Mouse (Mus musculus): ENCODE results near the gene Lhcgr. TPM values are rescaled to one million over a fixed set of nuclear protein-coding genes. Genes with fewer than 3 reads are reported as not detected.

Lhcgr gene
- total and polyA plus RNA-seq, 3 experiments, result 0.06 TPM; not detected in 2

GRCm38 (mm10) chr17:88770081-88770480 is 21.7 kb downstream of the Lhcgr start:
- intact Hi-C loops (cut with DNase I), result no loop called here
- no peak overlapping the region for H3K4me3 ChIP-seq
- TF ChIP-seq CTCF (IDR thresholded peaks at IDR 0.05) (no peak), EP300 (IDR thresholded peaks at IDR 0.05; ENCODE audit: insufficient read depth, low read depth, low read length) (no peak), POLR2A (IDR thresholded peaks at IDR 0.05; ENCODE audit: insufficient read depth, low read depth, low read length) (no peak)
- H3K27me3 ChIP-seq (ENCODE audit: control insufficient read depth, insufficient read depth, low read length), result no peaks in the 10 kb centered on the region
- no peaks in the 10 kb centered on the region for H3K79me2 ChIP-seq (replicated peaks; ENCODE audit: control insufficient read depth, insufficient read depth, low read length)
- no peaks in the 10 kb centered on the region for H3K4me1 ChIP-seq (ENCODE audit: control insufficient read depth, insufficient read depth, low read length)
- 86% methylated on average over 7 of the region's 7 CpGs for WGBS
- H3K36me3 ChIP-seq (ENCODE audit: control insufficient read depth, insufficient read depth, low read length), result no peaks in the 10 kb centered on the region
- no peak for DNase-seq
- no peak overlapping the region for H3K27ac ChIP-seq
- no peak overlapping the region for H3K9ac ChIP-seq (ENCODE audit: low read depth, low read length)

GRCm38 (mm10) chr17:88769283-88769859 is 22.4 kb downstream of the Lhcgr start:
- Histone ChIP-seq H3K4me1 (ENCODE audit: control insufficient read depth, insufficient read depth, low read length) (no peaks in the 10 kb centered on the region), H3K4me3 (no peak overlapping the region), H3K27ac (no peak overlapping the region), H3K27me3 (ENCODE audit: control insufficient read depth, insufficient read depth, low read length) (no peaks in the 10 kb centered on the region), H3K36me3 (ENCODE audit: control insufficient read depth, insufficient read depth, low read length) (no peaks in the 10 kb centered on the region), H3K79me2 (replicated peaks; ENCODE audit: control insufficient read depth, insufficient read depth, low read length) (no peaks in the 10 kb centered on the region), H3K9ac (ENCODE audit: low read depth, low read length) (no peak overlapping the region)
- intact Hi-C loops (cut with DNase I), result no loop called here
- WGBS, result 46% methylated on average over 2 of the region's 2 CpGs
- TF ChIP-seq EP300 (IDR thresholded peaks at IDR 0.05; ENCODE audit: insufficient read depth, low read depth, low read length) (no peak), CTCF (IDR thresholded peaks at IDR 0.05) (no peak), POLR2A (IDR thresholded peaks at IDR 0.05; ENCODE audit: insufficient read depth, low read depth, low read length) (no peak)
- DNase-seq, result no peak

- no peak overlapping the region for H3K9ac ChIP-seq (ENCODE audit: low read depth, low read length)
- no peaks in the 10 kb centered on the region for H3K79me2 ChIP-seq (replicated peaks; ENCODE audit: control insufficient read depth, insufficient read depth, low read length)
- DNase-seq, result no peak
- H3K27ac ChIP-seq, result no peak overlapping the region
- H3K4me1 ChIP-seq (ENCODE audit: control insufficient read depth, insufficient read depth, low read length), result no peaks in the 10 kb centered on the region
- H3K27me3 ChIP-seq (ENCODE audit: control insufficient read depth, insufficient read depth, low read length), result no peaks in the 10 kb centered on the region
- no peak overlapping the region for H3K4me3 ChIP-seq
- no peak for TF ChIP-seq CTCF (IDR thresholded peaks at IDR 0.05)
- TF ChIP-seq POLR2A (IDR thresholded peaks at IDR 0.05; ENCODE audit: insufficient read depth, low read depth, low read length), result no peak
- no peak for TF ChIP-seq EP300 (IDR thresholded peaks at IDR 0.05; ENCODE audit: insufficient read depth, low read depth, low read length)
- intact Hi-C loops (cut with DNase I), result no loop called here
- no peaks in the 10 kb centered on the region for H3K36me3 ChIP-seq (ENCODE audit: control insufficient read depth, insufficient read depth, low read length)
- 86% methylated on average over 6 of the region's 6 CpGs for WGBS
Measured at GRCm38 (mm10) chr17:88766857-88767256, 24.9 kb downstream of the Lhcgr start.

- Histone ChIP-seq H3K27ac (no peak overlapping the region), H3K79me2 (replicated peaks; ENCODE audit: control insufficient read depth, insufficient read depth, low read length) (no peaks in the 10 kb centered on the region), H3K27me3 (ENCODE audit: control insufficient read depth, insufficient read depth, low read length) (no peaks in the 10 kb centered on the region), H3K4me3 (no peak overlapping the region), H3K9ac (ENCODE audit: low read depth, low read length) (no peak overlapping the region), H3K36me3 (ENCODE audit: control insufficient read depth, insufficient read depth, low read length) (no peaks in the 10 kb centered on the region), H3K4me1 (ENCODE audit: control insufficient read depth, insufficient read depth, low read length) (no peaks in the 10 kb centered on the region)
- TF ChIP-seq EP300 (IDR thresholded peaks at IDR 0.05; ENCODE audit: insufficient read depth, low read depth, low read length) (no peak), CTCF (IDR thresholded peaks at IDR 0.05) (no peak), POLR2A (IDR thresholded peaks at IDR 0.05; ENCODE audit: insufficient read depth, low read depth, low read length) (no peak)
- intact Hi-C loops (cut with DNase I), result no loop called here
- 80% methylated on average over 3 of the region's 3 CpGs for WGBS
- no peak for DNase-seq
Measured at GRCm38 (mm10) chr17:88764136-88764485, 27.7 kb downstream of the Lhcgr start.

- no peak overlapping the region for H3K9ac ChIP-seq (ENCODE audit: low read depth, low read length)
- intact Hi-C loops (cut with DNase I), result no loop called here
- H3K27ac ChIP-seq, result no peak overlapping the region
- H3K4me1 ChIP-seq (ENCODE audit: control insufficient read depth, insufficient read depth, low read length), result no peaks in the 10 kb centered on the region
- H3K79me2 ChIP-seq (replicated peaks; ENCODE audit: control insufficient read depth, insufficient read depth, low read length), result no peaks in the 10 kb centered on the region
- WGBS, result 65% methylated on average over 5 of the region's 5 CpGs
- no peaks in the 10 kb centered on the region for H3K36me3 ChIP-seq (ENCODE audit: control insufficient read depth, insufficient read depth, low read length)
- DNase-seq, result no peak
- no peak for TF ChIP-seq CTCF (IDR thresholded peaks at IDR 0.05)
- no peak for TF ChIP-seq EP300 (IDR thresholded peaks at IDR 0.05; ENCODE audit: insufficient read depth, low read depth, low read length)
- TF ChIP-seq POLR2A (IDR thresholded peaks at IDR 0.05; ENCODE audit: insufficient read depth, low read depth, low read length), result no peak
- H3K27me3 ChIP-seq (ENCODE audit: control insufficient read depth, insufficient read depth, low read length), result no peaks in the 10 kb centered on the region
- no peak overlapping the region for H3K4me3 ChIP-seq
Measured at GRCm38 (mm10) chr17:88763396-88764135, 28.2 kb downstream of the Lhcgr start.

- no peaks in the 10 kb centered on the region for H3K4me1 ChIP-seq (ENCODE audit: control insufficient read depth, insufficient read depth, low read length)
- no peaks in the 10 kb centered on the region for H3K27me3 ChIP-seq (ENCODE audit: control insufficient read depth, insufficient read depth, low read length)
- no peak overlapping the region for H3K4me3 ChIP-seq
- WGBS, result 17% methylated on average over 9 of the region's 9 CpGs
- H3K36me3 ChIP-seq (ENCODE audit: control insufficient read depth, insufficient read depth, low read length), result no peaks in the 10 kb centered on the region
- no peak for TF ChIP-seq CTCF (IDR thresholded peaks at IDR 0.05)
- DNase-seq, result no peak
- H3K27ac ChIP-seq, result no peak overlapping the region
- intact Hi-C loops (cut with DNase I), result no loop called here
- H3K9ac ChIP-seq (ENCODE audit: low read depth, low read length), result no peak overlapping the region
- no peaks in the 10 kb centered on the region for H3K79me2 ChIP-seq (replicated peaks; ENCODE audit: control insufficient read depth, insufficient read depth, low read length)
Measured at GRCm38 (mm10) chr17:88758003-88758437, 33.8 kb downstream of the Lhcgr start.

Data from heart, adult 2 months (tissue).